Mouse (Mus musculus) MEL (cell line): ENCODE results near the gene Podxl. TPM values are rescaled to one million over a fixed set of nuclear protein-coding genes. Genes with fewer than 3 reads are reported as not detected.

Experiments used
- DNase-seq: peaks from one replicate; pipeline ENCODE4 v3.0.0; 2011; ENCODE audit warnings: low read depth, low spot score
- H3K27ac ChIP-seq: 2 replicates; pipeline ENCODE4 v1.5.1; 2012; ENCODE audit warnings: low read depth, mild to moderate bottlenecking, control low read depth, low read length, moderate library complexity; ENCODE audit not compliant: control insufficient read depth
- H3K27me3 ChIP-seq, 2 experiments: fragments of 150-350 bp in 1 of 2; sonication (generic) in 1 of 2; 2 replicates each; pipeline ENCODE4 v1.6.1; 2012; ENCODE audit warnings: low read length in 2 of 2, mild to moderate bottlenecking in 2 of 2, improper control_type of control experiment in 1 of 2, moderate library complexity in 1 of 2; ENCODE audit not compliant: insufficient read depth in 2 of 2, control insufficient read depth in 1 of 2
- H3K36me3 ChIP-seq, 2 experiments: 2 replicates each; pipeline ENCODE4 v1.6.1; 2012 to 2014; ENCODE audit warnings: low read length in 2 of 2, improper control_type of control experiment in 1 of 2, inconsistent platforms in 1 of 2, mild to moderate bottlenecking in 1 of 2; ENCODE audit not compliant: insufficient read depth in 2 of 2, control insufficient read depth in 1 of 2
- H3K4me1 ChIP-seq, 2 experiments: fragments of 150-350 bp in 1 of 2; sonication (generic) in 1 of 2; 2 replicates each; pipeline ENCODE4 v1.6.1; 2012; ENCODE audit warnings: low read length in 2 of 2, improper control_type of control experiment in 1 of 2, mild to moderate bottlenecking in 1 of 2; ENCODE audit not compliant: insufficient read depth in 2 of 2, control insufficient read depth in 1 of 2
- H3K4me3 ChIP-seq, 2 experiments: fragments of 150-350 bp in 1 of 2; sonication (generic) in 1 of 2; 2 replicates each; pipeline ENCODE4 v1.5.1; 2012; ENCODE audit warnings: low read depth in 2 of 2, low read length in 2 of 2, mild to moderate bottlenecking in 2 of 2, moderate library complexity in 2 of 2, control low read depth in 1 of 2, improper control_type of control experiment in 1 of 2; ENCODE audit not compliant: control insufficient read depth in 1 of 2, insufficient read depth in 1 of 2
- H3K79me2 ChIP-seq: 2 replicates; pipeline ENCODE4 v1.6.1; 2012; ENCODE audit warnings: mild to moderate bottlenecking, low read length, moderate library complexity; ENCODE audit not compliant: control insufficient read depth, poor library complexity, insufficient read depth
- H3K9ac ChIP-seq: 2 replicates; pipeline ENCODE4 v1.6.1; 2012; ENCODE audit warnings: low read depth, mild to moderate bottlenecking, control low read depth, low read length, moderate library complexity; ENCODE audit not compliant: control insufficient read depth, poor library complexity, severe bottlenecking
- H3K9me3 ChIP-seq: fragments of 150-350 bp; sonication (generic); replicated peaks from 2 replicates; pipeline ENCODE4 v1.6.1; 2012; ENCODE audit warnings: mild to moderate bottlenecking, low read length, improper control_type of control experiment, moderate library complexity; ENCODE audit not compliant: insufficient read depth
- BHLHE40 ChIP-seq: IDR thresholded peaks from 2 replicates; pipeline ENCODE4 v1.6.1; 2012; ENCODE audit warnings: low read depth, mild to moderate bottlenecking, inconsistent platforms, low read length, improper control_type of control experiment, borderline replicate concordance
- CTCF ChIP-seq, 3 experiments: IDR thresholded peaks in 2 of 3; conservative IDR thresholded peaks in 1 of 3; 2 replicates each; pipeline ENCODE4 v1.5.1; 2011 to 2012; ENCODE audit warnings: low read length in 3 of 3, low read depth in 2 of 3, mild to moderate bottlenecking in 2 of 3, improper control_type of control experiment in 1 of 3, inconsistent platforms in 1 of 3, mixed read lengths in 1 of 3, moderate library complexity in 1 of 3; ENCODE audit not compliant: control insufficient read depth in 1 of 3, insufficient read depth in 1 of 3, poor library complexity in 1 of 3, severe bottlenecking in 1 of 3
- ELF1 ChIP-seq: IDR thresholded peaks from 2 replicates; pipeline ENCODE4 v1.6.1; 2014; ENCODE audit warnings: low read depth, mild to moderate bottlenecking, inconsistent platforms, low read length, improper control_type of control experiment, moderate library complexity
- ETS1 ChIP-seq: IDR thresholded peaks from 2 replicates; pipeline ENCODE4 v1.6.1; 2012; ENCODE audit warnings: low read depth, mild to moderate bottlenecking, inconsistent platforms, low read length, improper control_type of control experiment, moderate library complexity
- JUND ChIP-seq: IDR thresholded peaks from 2 replicates; pipeline ENCODE4 v1.6.1; 2011; ENCODE audit warnings: low read depth, mild to moderate bottlenecking, improper control_type of control experiment, low read length
- MAFK ChIP-seq: IDR thresholded peaks from 2 replicates; pipeline ENCODE4 v1.6.1; 2011; ENCODE audit warnings: low read depth, mild to moderate bottlenecking, low read length, improper control_type of control experiment, borderline replicate concordance
- MAX ChIP-seq: IDR thresholded peaks from 2 replicates; pipeline ENCODE4 v1.6.1; 2011; ENCODE audit warnings: low read length, improper control_type of control experiment
- MAZ ChIP-seq: IDR thresholded peaks from 2 replicates; pipeline ENCODE4 v1.6.1; 2012; ENCODE audit warnings: low read depth, mild to moderate bottlenecking, inconsistent platforms, low read length, improper control_type of control experiment
- MEF2A ChIP-seq: IDR thresholded peaks from 2 replicates; pipeline ENCODE4 v1.6.1; 2014; ENCODE audit warnings: low read depth, mild to moderate bottlenecking, inconsistent platforms, low read length, improper control_type of control experiment; ENCODE audit not compliant: poor library complexity, insufficient replicate concordance, severe bottlenecking; ENCODE audit errors: extremely low read depth
- MYC ChIP-seq: IDR thresholded peaks from 2 replicates; pipeline ENCODE4 v1.6.1; 2011; ENCODE audit warnings: low read depth, mild to moderate bottlenecking, low read length, improper control_type of control experiment, moderate library complexity
- NELFE ChIP-seq: IDR thresholded peaks from 2 replicates; pipeline ENCODE4 v1.6.1; 2011; ENCODE audit warnings: low read depth, low read length, improper control_type of control experiment
- POLR2AphosphoS2 ChIP-seq: IDR thresholded peaks from 2 replicates; pipeline ENCODE4 v1.6.1; 2011; ENCODE audit warnings: low read length, improper control_type of control experiment
- RAD21 ChIP-seq: IDR thresholded peaks from 2 replicates; pipeline ENCODE4 v1.6.1; 2011; ENCODE audit warnings: mild to moderate bottlenecking, low read depth, low read length, improper control_type of control experiment
- SIN3A ChIP-seq: IDR thresholded peaks from 2 replicates; pipeline ENCODE4 v1.6.1; 2012; ENCODE audit warnings: low read length, improper control_type of control experiment, inconsistent platforms
- SMC3 ChIP-seq: IDR thresholded peaks from 2 replicates; pipeline ENCODE4 v1.6.1; 2011; ENCODE audit warnings: low read depth, low read length, improper control_type of control experiment
- USF1 ChIP-seq: IDR thresholded peaks from 2 replicates; pipeline ENCODE4 v1.6.1; 2014; ENCODE audit warnings: low read depth, mild to moderate bottlenecking, inconsistent platforms, low read length, improper control_type of control experiment, moderate library complexity
- USF2 ChIP-seq, 2 experiments: IDR thresholded peaks; 2 replicates each; pipeline ENCODE4 v1.6.1; 2011 to 2012; ENCODE audit warnings: improper control_type of control experiment in 2 of 2, low read length in 2 of 2, borderline replicate concordance in 1 of 2, inconsistent platforms in 1 of 2, low read depth in 1 of 2, mild to moderate bottlenecking in 1 of 2; ENCODE audit not compliant: insufficient read depth in 1 of 2
- ZC3H11A ChIP-seq: IDR thresholded peaks from 2 replicates; pipeline ENCODE4 v1.6.1; 2012; ENCODE audit warnings: low read depth, mild to moderate bottlenecking, inconsistent platforms, low read length, improper control_type of control experiment
- ZKSCAN1 ChIP-seq: IDR thresholded peaks from 2 replicates; pipeline ENCODE4 v1.6.1; 2012; ENCODE audit warnings: low read depth, mild to moderate bottlenecking, inconsistent platforms, low read length, improper control_type of control experiment, moderate library complexity
- ZMIZ1 ChIP-seq: IDR thresholded peaks from 2 replicates; pipeline ENCODE4 v1.6.1; 2012; ENCODE audit warnings: low read depth, mild to moderate bottlenecking, inconsistent platforms, low read length, improper control_type of control experiment, moderate library complexity
- ZNF384 ChIP-seq: IDR thresholded peaks from 2 replicates; pipeline ENCODE4 v1.6.1; 2012; ENCODE audit warnings: low read depth, mild to moderate bottlenecking, inconsistent platforms, low read length, improper control_type of control experiment
- polyA plus RNA-seq, 2 experiments: library from polyadenylated mRNA; stranded (reverse) in 1 of 2; unstranded in 1 of 2; fragments of >175 nt in 1 of 2; fragments of >200 nt in 1 of 2; gene quantifications; 2 replicates each; pipeline versions ENCODE4 v1.2.1 to v1.2.4; 2012; ENCODE audit warnings: low replicate concordance in 2 of 2, low read depth in 1 of 2; ENCODE audit not compliant: insufficient read length in 2 of 2, insufficient read depth in 1 of 2, missing spikeins in 1 of 2
- total RNA-seq: library from RNA; depleted of rRNA; stranded (reverse); fragments of 300-350 nt; gene quantifications from 2 replicates; pipeline ENCODE4 v1.2.3, GENCODE M21; 2012

Podxl gene
- total and polyA plus RNA-seq, 3 experiments = 19.1 to 40.8 TPM; not detected in 1

DNA sequence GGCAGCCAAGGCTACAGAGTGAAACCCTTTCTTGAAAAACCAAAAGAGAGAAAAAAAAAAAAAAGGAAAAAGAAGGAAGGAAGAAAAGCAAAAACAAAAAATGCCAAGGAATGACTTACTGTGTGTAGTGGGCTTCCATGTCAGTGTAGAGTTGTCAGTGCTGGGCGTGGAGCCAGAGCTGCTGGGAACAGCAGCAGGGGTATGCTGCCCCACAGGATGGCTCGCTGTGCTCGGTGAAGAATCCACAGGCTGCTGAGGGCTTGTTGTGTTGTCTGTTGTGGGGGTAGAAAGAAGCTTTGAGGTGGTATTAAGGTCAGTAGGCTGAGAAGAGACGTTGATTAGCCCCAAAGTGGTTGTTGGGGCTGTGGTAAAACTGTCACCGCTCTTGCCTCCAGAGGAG, 35.4 kb downstream of the Podxl start:
- no peaks in the 10 kb centered on the region for H3K27me3 ChIP-seq
- no peaks in the 10 kb centered on the region for H3K4me1 ChIP-seq
- no peaks in the 10 kb centered on the region for H3K36me3 ChIP-seq
- H3K9me3 ChIP-seq = no peaks in the 10 kb centered on the region
- H3K4me3 ChIP-seq = no peak overlapping the region
- no peak overlapping the region for H3K9ac ChIP-seq
- no peaks in the 10 kb centered on the region for H3K79me2 ChIP-seq
- no peak for TF ChIP-seq NELFE
- no peak for TF ChIP-seq USF2 (IDR thresholded peaks at IDR 0.05; ENCODE audit: borderline replicate concordance in 1 of 2, insufficient read depth in 1 of 2, low read depth in 1 of 2, low read length in 2 of 2)
- TF ChIP-seq JUND = no peak
- TF ChIP-seq MEF2A = no peak
- no peak for TF ChIP-seq MAZ
- no peak for TF ChIP-seq ZMIZ1
- TF ChIP-seq ETS1 = no peak
- TF ChIP-seq ZKSCAN1 = no peak
- TF ChIP-seq ELF1 = no peak
- no peak overlapping the region for H3K27ac ChIP-seq
- no peak for DNase-seq

DNA sequence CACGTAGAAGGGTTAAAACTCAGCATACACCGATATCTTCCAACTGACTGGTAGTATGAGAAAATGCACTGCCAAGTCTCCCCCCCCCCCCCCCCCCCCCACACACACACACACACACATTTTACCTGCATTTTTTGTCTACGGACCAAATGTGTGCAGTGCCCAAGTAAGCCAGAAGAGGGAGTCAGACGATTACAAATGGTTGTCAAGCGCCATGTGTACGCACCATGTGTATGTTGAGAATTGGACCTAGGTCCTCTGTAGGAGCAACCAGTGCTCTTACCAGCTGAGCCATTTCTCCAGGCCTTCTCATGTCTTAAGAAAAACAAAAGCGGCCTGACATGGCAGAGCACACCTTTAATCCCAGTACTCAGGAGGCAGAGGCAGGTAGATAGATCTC, 35.9 kb downstream of the Podxl start:
- Histone ChIP-seq H3K27ac (no peak overlapping the region), H3K36me3 (no peaks in the 10 kb centered on the region), H3K9me3 (no peaks in the 10 kb centered on the region), H3K4me1 (no peaks in the 10 kb centered on the region), H3K79me2 (no peaks in the 10 kb centered on the region), H3K27me3 (no peaks in the 10 kb centered on the region), H3K4me3 (no peak overlapping the region), H3K9ac (no peak overlapping the region)
- DNase-seq = peak; percentile 77
- no peak for TF ChIP-seq POLR2AphosphoS2
- TF ChIP-seq USF2 (IDR thresholded peaks at IDR 0.05; ENCODE audit: borderline replicate concordance in 1 of 2, insufficient read depth in 1 of 2, low read depth in 1 of 2, low read length in 2 of 2) = no peak
- no peak for TF ChIP-seq BHLHE40
- TF ChIP-seq MAX = peak; percentile 73
- TF ChIP-seq MAFK = no peak
- TF ChIP-seq ZMIZ1 = no peak
- peak; percentile 91 for TF ChIP-seq SMC3
- peak; percentile 55 to 83 (median 75) for TF ChIP-seq CTCF (IDR thresholded peaks at IDR 0.05 in 2 of 3, conservative IDR thresholded peaks at IDR 0.05 in 1 of 3; ENCODE audit: control insufficient read depth in 1 of 3, insufficient read depth in 1 of 3, low read depth in 2 of 3, low read length in 3 of 3, poor library complexity in 1 of 3, severe bottlenecking in 1 of 3)
- TF ChIP-seq ZC3H11A = peak; percentile 92
- TF ChIP-seq MYC = peak; percentile 87
- peak; percentile 42; the same call in 1 of the 2 replicates for TF ChIP-seq SIN3A
- no peak for TF ChIP-seq USF1
- TF ChIP-seq RAD21 = peak; percentile 89
- TF ChIP-seq ETS1 = no peak
- TF ChIP-seq ZNF384 = peak; percentile 12; the same call in 1 of the 2 replicates
